Mouse (Mus musculus): ENCODE data around the gene Samd5. TPM values are rescaled to one million over a fixed set of nuclear protein-coding genes. Genes with fewer than 3 reads are reported as not detected.

Gene Samd5
- 3.2 and 3.8 TPM in 2 replicates for polyA plus RNA-seq (2012; rRNA removed)

GRCm38 (mm10) chr10:9674561-9675521 lies at the start of gene Samd5:
Gene Samd5 (minus strand): TSS chr10:9675208.
- peak; percentile 24 to 47 for DNase-seq
- Histone ChIP-seq H3K27ac (ENCODE audit: insufficient read depth, low read length) (no peak within 1 kb of the TSS), H3K4me1 (ENCODE audit: control insufficient read depth, insufficient read depth, low read length) (no peaks in the 10 kb centered on the region), H3K27me3 (ENCODE audit: control insufficient read depth, insufficient read depth, low read length) (peaks cover 2% of the 10 kb centered on the region; the same call in 1 of the 2 replicates), H3K4me3 (replicated peaks; ENCODE audit: insufficient read depth, low read depth, low read length) (peak within 1 kb of the TSS; percentile 66)
- TF ChIP-seq CTCF (IDR thresholded peaks at IDR 0.05; ENCODE audit: borderline replicate concordance, insufficient read depth, low read depth, low read length) (no peak), POLR2A (IDR thresholded peaks at IDR 0.05; ENCODE audit: borderline replicate concordance, insufficient read depth, low read length) (no peak)
- under 1% methylated on average over 89 of the region's 91 CpGs for WGBS

GRCm38 (mm10) chr10:9722519-9723303 lies 47.7 kb upstream of the Samd5 start:
- Histone ChIP-seq H3K4me3 (replicated peaks; ENCODE audit: insufficient read depth, low read depth, low read length) (no peak overlapping the region), H3K27me3 (ENCODE audit: control insufficient read depth, insufficient read depth, low read length) (no peaks in the 10 kb centered on the region), H3K27ac (ENCODE audit: insufficient read depth, low read length) (no peak overlapping the region), H3K4me1 (ENCODE audit: control insufficient read depth, insufficient read depth, low read length) (no peaks in the 10 kb centered on the region)
- no peak for DNase-seq
- TF ChIP-seq CTCF (IDR thresholded peaks at IDR 0.05; ENCODE audit: borderline replicate concordance, insufficient read depth, low read depth, low read length) (no peak), POLR2A (IDR thresholded peaks at IDR 0.05; ENCODE audit: borderline replicate concordance, insufficient read depth, low read length) (no peak)
- 49% methylated on average over 11 of the region's 11 CpGs for WGBS

GRCm38 (mm10) chr10:9720027-9720426 lies 45.0 kb upstream of the Samd5 start:
- H3K27me3 ChIP-seq (ENCODE audit: control insufficient read depth, insufficient read depth, low read length) = no peaks in the 10 kb centered on the region
- no peak for DNase-seq
- TF ChIP-seq POLR2A (IDR thresholded peaks at IDR 0.05; ENCODE audit: borderline replicate concordance, insufficient read depth, low read length) (no peak), CTCF (IDR thresholded peaks at IDR 0.05; ENCODE audit: borderline replicate concordance, insufficient read depth, low read depth, low read length) (no peak)
- H3K27ac ChIP-seq (ENCODE audit: insufficient read depth, low read length) = no peak overlapping the region
- no peaks in the 10 kb centered on the region for H3K4me1 ChIP-seq (ENCODE audit: control insufficient read depth, insufficient read depth, low read length)
- no peak overlapping the region for H3K4me3 ChIP-seq (replicated peaks; ENCODE audit: insufficient read depth, low read depth, low read length)
- 42% methylated on average over 5 of the region's 5 CpGs for WGBS

- H3K27me3 ChIP-seq (ENCODE audit: control insufficient read depth, insufficient read depth, low read length) = no peaks in the 10 kb centered on the region
- no peaks in the 10 kb centered on the region for H3K4me1 ChIP-seq (ENCODE audit: control insufficient read depth, insufficient read depth, low read length)
- no peak for DNase-seq
- no peak overlapping the region for H3K27ac ChIP-seq (ENCODE audit: insufficient read depth, low read length)
- H3K4me3 ChIP-seq (replicated peaks; ENCODE audit: insufficient read depth, low read depth, low read length) = no peak overlapping the region
- 51% methylated on average over 5 of the region's 5 CpGs for WGBS
- no peak for TF ChIP-seq POLR2A (IDR thresholded peaks at IDR 0.05; ENCODE audit: borderline replicate concordance, insufficient read depth, low read length)
- TF ChIP-seq CTCF (IDR thresholded peaks at IDR 0.05; ENCODE audit: borderline replicate concordance, insufficient read depth, low read depth, low read length) = no peak
These were observed 43.1 kb upstream of the Samd5 start for GRCm38 (mm10) chr10:9718086-9718485.

GRCm38 (mm10) chr10:9704956-9705355 lies 29.9 kb upstream of the Samd5 start:
- 71% methylated on average over 1 of the region's 1 CpGs for WGBS
- DNase-seq = no peak
- Histone ChIP-seq H3K27ac (ENCODE audit: insufficient read depth, low read length) (no peak overlapping the region), H3K4me1 (ENCODE audit: control insufficient read depth, insufficient read depth, low read length) (no peaks in the 10 kb centered on the region), H3K4me3 (replicated peaks; ENCODE audit: insufficient read depth, low read depth, low read length) (no peak overlapping the region), H3K27me3 (ENCODE audit: control insufficient read depth, insufficient read depth, low read length) (no peaks in the 10 kb centered on the region)
- no peak for TF ChIP-seq POLR2A (IDR thresholded peaks at IDR 0.05; ENCODE audit: borderline replicate concordance, insufficient read depth, low read length)
- TF ChIP-seq CTCF (IDR thresholded peaks at IDR 0.05; ENCODE audit: borderline replicate concordance, insufficient read depth, low read depth, low read length) = no peak

- DNase-seq = no peak
- no peaks in the 10 kb centered on the region for H3K27me3 ChIP-seq (ENCODE audit: control insufficient read depth, insufficient read depth, low read length)
- H3K27ac ChIP-seq (ENCODE audit: insufficient read depth, low read length) = no peak overlapping the region
- H3K4me3 ChIP-seq (replicated peaks; ENCODE audit: insufficient read depth, low read depth, low read length) = no peak overlapping the region
- TF ChIP-seq POLR2A (IDR thresholded peaks at IDR 0.05; ENCODE audit: borderline replicate concordance, insufficient read depth, low read length) = no peak
- no peak for TF ChIP-seq CTCF (IDR thresholded peaks at IDR 0.05; ENCODE audit: borderline replicate concordance, insufficient read depth, low read depth, low read length)
- H3K4me1 ChIP-seq (ENCODE audit: control insufficient read depth, insufficient read depth, low read length) = no peaks in the 10 kb centered on the region
- WGBS = 94% methylated on average over 22 of the region's 22 CpGs
These were observed 24.2 kb upstream of the Samd5 start for GRCm38 (mm10) chr10:9699071-9699761.

GRCm38 (mm10) chr10:9698141-9698540 lies 23.1 kb upstream of the Samd5 start:
- 36% methylated on average over 9 of the region's 9 CpGs for WGBS

More at GRCm38 (mm10) chr10:9698141-9698540, 23.1 kb upstream of the Samd5 start:
- TF ChIP-seq POLR2A (IDR thresholded peaks at IDR 0.05; ENCODE audit: borderline replicate concordance, insufficient read depth, low read length) = no peak
- TF ChIP-seq CTCF (IDR thresholded peaks at IDR 0.05; ENCODE audit: borderline replicate concordance, insufficient read depth, low read depth, low read length) = no peak
- no peaks in the 10 kb centered on the region for H3K4me1 ChIP-seq (ENCODE audit: control insufficient read depth, insufficient read depth, low read length)
- no peak for DNase-seq
- H3K27me3 ChIP-seq (ENCODE audit: control insufficient read depth, insufficient read depth, low read length) = no peaks in the 10 kb centered on the region
- H3K27ac ChIP-seq (ENCODE audit: insufficient read depth, low read length) = no peak overlapping the region
- no peak overlapping the region for H3K4me3 ChIP-seq (replicated peaks; ENCODE audit: insufficient read depth, low read depth, low read length)
